ENCODE assay signal across 11 mouse cellular contexts in genomic region chr8:88317341-88317740, GRCm38 (mm10). TPM values are rescaled to one million over a fixed set of nuclear protein-coding genes. Genes with fewer than 3 reads are reported as not detected.
DNase-seq lines count a peak whose midpoint lies in the region; ATAC-seq and TF ChIP-seq lines count a peak whose summit lies in the region.
"Had no signal": no experiment of that assay in that cellular context is flagged by ENCODE, and none has a peak within 500 bp of the region (broad histone marks: within the 10 kb centered on the region; RNA-seq: fewer than 3 reads in every experiment).

No protein-coding gene starts in this region.

- ATAC-seq in intestine, embryonic 15.5 days, result no peak
- ATAC-seq in intestine, postnatal 0 days, result no peak
- ATAC-seq in limb, embryonic 12.5 days (ENCODE audit: insufficient number of reproducible peaks, insufficient read depth, low FRiP score, low TSS enrichment, low read depth), result no peak

- 0 out of 2 replicates have a peak overlapping the region, but pooled peaks have one; percentile 9 for H3K27ac ChIP-seq in intestine, embryonic 15.5 days
- H3K27ac ChIP-seq in intestine, postnatal 0 days (ENCODE audit: low read depth, low read length), result no peak overlapping the region
- H3K27ac ChIP-seq in limb, embryonic 12.5 days, result peak overlapping the region; percentile 50; the same call in 1 of the 2 replicates
- no peak overlapping the region for H3K27ac ChIP-seq in thymus, adult 2 months (ENCODE audit: control insufficient read depth, insufficient read depth, low read length)

- DNase-seq in adrenal gland, postnatal 14 days, result peak; percentile 6
- DNase-seq in adrenal gland, postnatal 4 days (ENCODE audit: low spot score in 2 of 2), result no peak
- DNase-seq in 3T3-L1 (ENCODE audit: low read depth, low spot score), result peak; percentile 44
- DNase-seq in cerebellum, adult 9-11 months, result no peak
- DNase-seq in thymus, adult 2 months, result no peak
- DNase-seq: cerebellum, postnatal 36 days; retina, postnatal 1 day had no signal

- peaks cover 16% of the 10 kb centered on the region for H3K4me1 ChIP-seq in intestine, embryonic 15.5 days (replicated peaks)
- 0 out of 2 replicates have a peak, but pooled peaks cover 2% of the 10 kb centered on the region for H3K4me1 ChIP-seq in intestine, postnatal 0 days (replicated peaks; ENCODE audit: control insufficient read depth, insufficient read depth, low read length)
- H3K4me1 ChIP-seq in limb, embryonic 12.5 days (replicated peaks), result peaks cover 13% of the 10 kb centered on the region
- no peaks in the 10 kb centered on the region for H3K4me1 ChIP-seq in thymus, adult 2 months (replicated peaks; ENCODE audit: control insufficient read depth, insufficient read depth, low read length)

- H3K36me3 ChIP-seq in intestine, embryonic 15.5 days, result no peaks in the 10 kb centered on the region
- no peaks in the 10 kb centered on the region for H3K36me3 ChIP-seq in intestine, postnatal 0 days (ENCODE audit: control insufficient read depth, insufficient read depth)
- no peaks in the 10 kb centered on the region for H3K36me3 ChIP-seq in limb, embryonic 12.5 days
- peaks cover 15% of the 10 kb centered on the region for H3K36me3 ChIP-seq in thymus, adult 2 months (ENCODE audit: control insufficient read depth, insufficient read depth, low read length)

- TF ChIP-seq CTCF in intestine, postnatal 0 days (IDR thresholded peaks at IDR 0.05; ENCODE audit: low read depth), result no peak
- TF ChIP-seq CTCF in thymus, adult 2 months (IDR thresholded peaks at IDR 0.05; ENCODE audit: borderline replicate concordance, control insufficient read depth, extremely low read depth, insufficient read depth, low read length, poor library complexity), result no peak

- no peaks in the 10 kb centered on the region for H3K27me3 ChIP-seq in intestine, embryonic 15.5 days (replicated peaks)
- no peaks in the 10 kb centered on the region for H3K27me3 ChIP-seq in intestine, postnatal 0 days (replicated peaks; ENCODE audit: control insufficient read depth, insufficient read depth, low read length)
- H3K27me3 ChIP-seq in limb, embryonic 12.5 days, result no peaks in the 10 kb centered on the region
- H3K27me3 ChIP-seq in thymus, adult 2 months (ENCODE audit: control insufficient read depth, insufficient read depth, low read length), result no peaks in the 10 kb centered on the region

- no peaks in the 10 kb centered on the region for H3K9me3 ChIP-seq in intestine, embryonic 15.5 days
- H3K9me3 ChIP-seq in intestine, postnatal 0 days (ENCODE audit: control insufficient read depth), result no peaks in the 10 kb centered on the region
- H3K9me3 ChIP-seq in limb, embryonic 12.5 days, result no peaks in the 10 kb centered on the region

- H3K4me2 ChIP-seq in intestine, embryonic 15.5 days (replicated peaks), result no peak overlapping the region
- H3K4me2 ChIP-seq in intestine, postnatal 0 days (replicated peaks; ENCODE audit: low read depth), result no peak overlapping the region
- no peak overlapping the region for H3K4me2 ChIP-seq in limb, embryonic 12.5 days

- WGBS in intestine, embryonic 15.5 days, result 45% methylated on average over 5 of the region's 5 CpGs
- WGBS in intestine, postnatal 0 days, result 56% methylated on average over 5 of the region's 5 CpGs
- 29% methylated on average over 5 of the region's 5 CpGs for WGBS in limb, embryonic 12.5 days
- 96% methylated on average over 5 of the region's 5 CpGs for WGBS in thymus, adult 2 months

- TF ChIP-seq POLR2A in thymus, adult 2 months (IDR thresholded peaks at IDR 0.05; ENCODE audit: control insufficient read depth, extremely low read depth, insufficient read depth, low read length, poor library complexity), result no peak

- no peak overlapping the region for H3K9ac ChIP-seq in intestine, embryonic 15.5 days
- H3K9ac ChIP-seq in intestine, postnatal 0 days (ENCODE audit: low read depth, low read length), result no peak overlapping the region
- no peak overlapping the region for H3K9ac ChIP-seq in limb, embryonic 12.5 days (replicated peaks)
- H3K9ac ChIP-seq: forebrain, postnatal 0 days had no signal

- H3K4me3 ChIP-seq in intestine, embryonic 15.5 days (replicated peaks), result no peak overlapping the region
- H3K4me3 ChIP-seq in intestine, postnatal 0 days (ENCODE audit: low read depth, low read length), result no peak overlapping the region
- H3K4me3 ChIP-seq in limb, embryonic 12.5 days (replicated peaks), result no peak overlapping the region
- no peak overlapping the region for H3K4me3 ChIP-seq in thymus, adult 2 months (ENCODE audit: control insufficient read depth, insufficient read depth, low read length)

RNA-seq across cellular contexts. Expression of gene Brd7, which starts 44.7 kb away (rescaled TPM):
- 96.5 and 103 TPM in 2 replicates for total RNA-seq in adrenal gland, postnatal 14 days (2021)
- total RNA-seq in adrenal gland, postnatal 4 days (2021), result 10 to 100 TPM; 82.9 to 93.5 TPM
- 54.5 and 55.7 TPM in 2 replicates for polyA plus RNA-seq in intestine, embryonic 15.5 days (2015; fragmentation: Nextera tagmentation; extraction: Ambion mirVana)
- polyA plus RNA-seq in intestine, postnatal 0 days (2015; fragmentation: Nextera tagmentation; extraction: Ambion mirVana), result 48.6 and 51.3 TPM in 2 replicates
- polyA plus RNA-seq in limb, embryonic 12.5 days (2016; fragmentation: Nextera tagmentation; extraction: Ambion mirVana), result 96.8 and 108 TPM in 2 replicates
- 27.9 and 34.6 TPM in 2 replicates for polyA plus RNA-seq in thymus, adult 2 months (2012; rRNA removed)

RNA-seq across cellular contexts. Expression of gene Adcy7, which starts 45.1 kb away (rescaled TPM):
- 5.6 and 12.8 TPM in 2 replicates for total RNA-seq in adrenal gland, postnatal 14 days (2021)
- total RNA-seq in adrenal gland, postnatal 4 days (2021), result 1 to 10 TPM; 6.8 to 8.0 TPM
- polyA plus RNA-seq in intestine, embryonic 15.5 days (2015; fragmentation: Nextera tagmentation; extraction: Ambion mirVana), result 3.1 and 3.2 TPM in 2 replicates
- polyA plus RNA-seq in intestine, postnatal 0 days (2015; fragmentation: Nextera tagmentation; extraction: Ambion mirVana), result 2.3 and 3.4 TPM in 2 replicates
- 3.2 and 4.4 TPM in 2 replicates for polyA plus RNA-seq in limb, embryonic 12.5 days (2016; fragmentation: Nextera tagmentation; extraction: Ambion mirVana)
- polyA plus RNA-seq in thymus, adult 2 months (2012; rRNA removed), result 61.7 and 63.7 TPM in 2 replicates

Comparison
In these comparisons a context has a peak if more than half of its experiments do, and no peak if none do; other contexts are left out.
1. DNase-seq: peak in adrenal gland, postnatal 14 days (single experiment) and 3T3-L1 (single experiment); none in adrenal gland, postnatal 4 days (0 of 2), cerebellum, adult 9-11 months (single experiment) and thymus, adult 2 months (single experiment).
2. H3K27ac ChIP-seq: peak in intestine, embryonic 15.5 days (single experiment) and limb, embryonic 12.5 days (single experiment); none in intestine, postnatal 0 days (single experiment) and thymus, adult 2 months (single experiment).
3. RNA of gene Adcy7, which starts 45.1 kb away (polyA plus RNA-seq): 61.7 to 63.7 TPM in thymus, adult 2 months; 3.2 to 4.4 TPM in limb, embryonic 12.5 days, 3.1 to 3.2 TPM in intestine, embryonic 15.5 days and 2.3 to 3.4 TPM in intestine, postnatal 0 days; every median in the first group is over 10 times any median in the second.